Mouse (Mus musculus) ES-Bruce4 (cell line): ENCODE measurements around the gene Slc7a8.

Experiments used
- CTCF ChIP-seq: IDR thresholded peaks from one replicate; pipeline ENCODE4 v1.8.1; 2011; ENCODE audit warnings: low read depth, low read length
- EP300 ChIP-seq: IDR thresholded peaks from 2 replicates; pipeline ENCODE4 v1.6.1; 2011; ENCODE audit warnings: low read depth, low read length; ENCODE audit not compliant: insufficient read depth
- POLR2A ChIP-seq: IDR thresholded peaks from one replicate; pipeline ENCODE4 v1.8.1; 2011; ENCODE audit warnings: low read length; ENCODE audit not compliant: insufficient read depth

DNA sequence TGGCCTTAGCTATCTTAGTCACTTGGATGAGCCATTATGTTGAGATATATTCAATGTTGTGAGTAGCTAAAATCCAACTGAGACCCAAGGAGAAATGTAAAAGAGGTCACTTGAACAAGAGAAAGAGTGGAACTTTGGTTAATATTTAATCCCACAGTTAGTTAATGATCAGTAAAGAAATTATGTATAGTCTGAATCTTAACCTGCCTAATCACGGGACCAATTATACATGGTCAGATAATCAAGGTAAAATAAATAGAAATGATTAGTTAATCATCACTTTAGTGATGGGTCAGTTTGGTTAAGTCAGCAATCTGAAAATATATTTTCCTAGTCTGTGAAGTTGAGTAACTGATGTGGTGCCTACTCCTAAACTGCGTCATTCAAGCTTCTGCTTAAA is 40.6 kb upstream of the Slc7a8 start:
- no peak for TF ChIP-seq CTCF
- no peak for TF ChIP-seq POLR2A
- TF ChIP-seq EP300: no peak
